In the genomic region with DNA sequence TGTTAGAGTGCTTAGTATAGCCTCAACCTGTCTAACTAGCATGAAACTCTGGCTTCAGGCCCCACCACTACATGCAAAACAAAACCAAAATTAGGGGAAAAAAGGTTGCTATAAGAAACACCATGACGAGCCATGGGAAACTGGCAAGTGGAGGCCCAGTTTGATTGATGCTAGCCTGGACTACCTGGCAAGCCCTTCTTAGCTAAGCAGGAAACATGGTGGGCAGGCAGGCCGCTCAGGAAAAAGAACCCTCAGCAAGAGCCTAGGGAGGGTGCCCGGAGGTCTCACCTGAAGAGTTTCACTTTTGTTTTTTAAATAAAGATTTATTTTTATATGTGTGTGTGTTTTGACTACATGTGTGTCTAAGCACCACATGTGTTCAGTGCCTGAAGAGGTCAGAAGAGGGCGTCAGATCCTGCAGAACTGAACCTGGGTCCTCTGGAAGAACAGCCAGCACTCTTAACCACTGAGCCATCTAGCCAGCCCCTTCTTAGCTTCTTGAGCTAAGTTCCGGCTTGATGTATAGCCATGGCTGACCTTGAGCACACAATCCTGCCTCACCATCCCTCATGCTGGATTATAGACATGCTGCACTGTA, we compare ENCODE assay signal across 36 mouse cellular contexts. TPM values are rescaled to one million over a fixed set of nuclear protein-coding genes. Genes with fewer than 3 reads are reported as not detected.
A peak's percentile ranks its signal among the peaks of the same experiment; 100 is the strongest.
DNase-seq lines count a peak whose midpoint lies in the region; ATAC-seq and TF ChIP-seq lines count a peak whose summit lies in the region.
"Had no signal": no experiment of that assay in that cellular context is flagged by ENCODE, and none has a peak within 500 bp of the region (broad histone marks: within the 10 kb centered on the region; RNA-seq: fewer than 3 reads in every experiment).

No protein-coding gene starts in this region.

- dilution Hi-C loops in CH12.LX (cut with MboI; ENCODE audit: extremely low pct_ligation_motif_present, extremely low pct_unique_long_range_greater_than_20kb, low sequenced_read_pairs) = no loop called here

- TF ChIP-seq EP300 in heart, adult 2 months (IDR thresholded peaks at IDR 0.05; ENCODE audit: insufficient read depth, low read depth, low read length) = no peak
- no peak for TF ChIP-seq EP300 in CH12.LX (IDR thresholded peaks at IDR 0.05; ENCODE audit: low read length)

- H3K79me2 ChIP-seq in heart, adult 2 months (replicated peaks; ENCODE audit: control insufficient read depth, insufficient read depth, low read length) = no peaks in the 10 kb centered on the region
- no peaks in the 10 kb centered on the region; the same call in none of the 2 replicates for H3K79me2 ChIP-seq in CH12.LX (replicated peaks; ENCODE audit: control insufficient read depth, extremely low read depth, insufficient read depth, poor library complexity, severe bottlenecking)

- TF ChIP-seq CTCF in heart, adult 2 months (IDR thresholded peaks at IDR 0.05) = 0 out of 2 replicates have a peak, but pooled peaks have one; percentile 12
- TF ChIP-seq CTCF in CH12.LX (conservative IDR thresholded peaks at IDR 0.05 in 1 of 2, IDR thresholded peaks at IDR 0.05 in 1 of 2; ENCODE audit: low read depth in 2 of 2, low read length in 2 of 2) = peak; percentile 9 to 57; a peak in 2 of 4 replicates

- no peaks in the 10 kb centered on the region for H3K4me1 ChIP-seq in heart, adult 2 months (ENCODE audit: control insufficient read depth, insufficient read depth, low read length)
- no peaks in the 10 kb centered on the region for H3K4me1 ChIP-seq in heart, embryonic 12.5 days (replicated peaks)
- peaks cover 14 to 60% of the 10 kb centered on the region in 2 experiments for H3K4me1 ChIP-seq in CH12.LX (ENCODE audit: control insufficient read depth in 1 of 2, insufficient read depth in 2 of 2)
- H3K4me1 ChIP-seq: embryonic facial prominence, embryonic 12.5 days; forebrain, embryonic 10.5 days; forebrain, embryonic 15.5 days; hindbrain, embryonic 10.5 days; hindbrain, embryonic 15.5 days; liver, embryonic 15.5 days; lung, embryonic 15.5 days; midbrain, embryonic 10.5 days; neural tube, embryonic 13.5 days had no signal

- no peak for DNase-seq in heart, adult 2 months
- peak; percentile 14 for DNase-seq in lung, postnatal 36 days
- no peak for DNase-seq in lung, postnatal 10 days
- peak; percentile 56 for DNase-seq in CH12.LX (ENCODE audit: extremely low read depth)
- DNase-seq in thymus, postnatal 36 days = no peak
- no peak for DNase-seq in right cerebral cortex, adult 2 months (ENCODE audit: low spot score in 2 of 2)
- DNase-seq: adrenal gland, adult 8-10 months; cerebellum, adult 8-10 months; cerebellum, postnatal 25 days; heart, postnatal 14 days; kidney, adult 2 months; kidney, postnatal 4 days; layer of hippocampus, adult 9-11 months; thymus, adult 18-20 months; thymus, postnatal 25 days had no signal

- no peaks in the 10 kb centered on the region for H3K36me3 ChIP-seq in heart, adult 2 months (ENCODE audit: control insufficient read depth, insufficient read depth, low read length)
- H3K36me3 ChIP-seq in heart, embryonic 12.5 days = peaks cover 45% of the 10 kb centered on the region
- H3K36me3 ChIP-seq in CH12.LX (replicated peaks in 1 of 2; ENCODE audit: control insufficient read depth in 1 of 2, insufficient read depth in 1 of 2, low read length in 1 of 2) = peaks cover 54 to 70% of the 10 kb centered on the region in 2 experiments

- in situ Hi-C loops in CH12.LX (cut with MboI; ENCODE audit: low pct_ligation_motif_present, low pct_unique_long_range_greater_than_20kb, low sequenced_read_pairs) = no loop called here

- H3K4me2 ChIP-seq in heart, embryonic 12.5 days = no peak overlapping the region
- H3K4me2 ChIP-seq in CH12.LX (ENCODE audit: insufficient read depth, low read depth, poor library complexity, severe bottlenecking) = peak overlapping the region; percentile 53; the same call in 1 of the 2 replicates
- H3K4me2 ChIP-seq: embryonic facial prominence, embryonic 12.5 days; forebrain, embryonic 15.5 days; hindbrain, embryonic 15.5 days; liver, embryonic 15.5 days; lung, embryonic 15.5 days; neural tube, embryonic 13.5 days had no signal

- TF ChIP-seq RAD21 in CH12.LX (IDR thresholded peaks at IDR 0.05; ENCODE audit: low read depth, low read length) = peak; percentile 55

- H3K27ac ChIP-seq in heart, adult 2 months = no peak overlapping the region
- no peak overlapping the region for H3K27ac ChIP-seq in heart, embryonic 12.5 days (ENCODE audit: poor library complexity, severe bottlenecking)
- H3K27ac ChIP-seq in CH12.LX (ENCODE audit: insufficient read depth, low read depth) = peak overlapping the region; percentile 75
- H3K27ac ChIP-seq: embryonic facial prominence, embryonic 12.5 days; forebrain, embryonic 10.5 days; forebrain, embryonic 15.5 days; hindbrain, embryonic 10.5 days; hindbrain, embryonic 15.5 days; kidney, postnatal 0 days; liver, embryonic 15.5 days; lung, embryonic 15.5 days; midbrain, embryonic 10.5 days; neural tube, embryonic 13.5 days had no signal

- H3K4me3 ChIP-seq in heart, adult 2 months = no peak overlapping the region
- H3K4me3 ChIP-seq in heart, embryonic 12.5 days = no peak overlapping the region
- H3K4me3 ChIP-seq in CH12.LX (replicated peaks in 1 of 3; ENCODE audit: low read depth in 2 of 3, low read length in 2 of 3, poor library complexity in 1 of 3) = no peak overlapping the region
- H3K4me3 ChIP-seq: embryonic facial prominence, embryonic 12.5 days; forebrain, embryonic 10.5 days; forebrain, embryonic 15.5 days; hindbrain, embryonic 10.5 days; hindbrain, embryonic 15.5 days; liver, embryonic 15.5 days; lung, embryonic 15.5 days; midbrain, embryonic 10.5 days; neural tube, embryonic 13.5 days had no signal

- intact Hi-C loops in heart, adult 2 months (cut with DNase I) = no loop called here

- H3K9me3 ChIP-seq in heart, embryonic 12.5 days (replicated peaks) = no peaks in the 10 kb centered on the region
- H3K9me3 ChIP-seq in CH12.LX (replicated peaks; ENCODE audit: low read length) = no peaks in the 10 kb centered on the region
- H3K9me3 ChIP-seq: embryonic facial prominence, embryonic 12.5 days; forebrain, embryonic 10.5 days; forebrain, embryonic 15.5 days; hindbrain, embryonic 10.5 days; hindbrain, embryonic 15.5 days; liver, embryonic 15.5 days; lung, embryonic 15.5 days; midbrain, embryonic 10.5 days; neural tube, embryonic 13.5 days had no signal

- H3K27me3 ChIP-seq in heart, adult 2 months (ENCODE audit: control insufficient read depth, insufficient read depth, low read length) = no peaks in the 10 kb centered on the region
- H3K27me3 ChIP-seq in heart, embryonic 12.5 days (replicated peaks) = no peaks in the 10 kb centered on the region
- H3K27me3 ChIP-seq in CH12.LX (replicated peaks) = no peaks in the 10 kb centered on the region
- H3K27me3 ChIP-seq: embryonic facial prominence, embryonic 12.5 days; forebrain, embryonic 15.5 days; hindbrain, embryonic 15.5 days; liver, embryonic 15.5 days; lung, embryonic 15.5 days; neural tube, embryonic 13.5 days had no signal

- no peak overlapping the region for H3K9ac ChIP-seq in heart, adult 2 months (ENCODE audit: low read depth, low read length)
- H3K9ac ChIP-seq in heart, embryonic 12.5 days = no peak overlapping the region
- H3K9ac ChIP-seq in CH12.LX (ENCODE audit: insufficient read depth, low read depth) = no peak overlapping the region; the same call in 1 of the 2 replicates
- H3K9ac ChIP-seq: embryonic facial prominence, embryonic 12.5 days; forebrain, embryonic 15.5 days; hindbrain, embryonic 15.5 days; liver, embryonic 15.5 days; lung, embryonic 15.5 days; neural tube, embryonic 13.5 days had no signal

- WGBS in heart, adult 2 months = 91% methylated on average over 5 of the region's 5 CpGs
- WGBS in heart, embryonic 12.5 days = 79% methylated on average over 5 of the region's 5 CpGs

- ATAC-seq in heart, embryonic 12.5 days (ENCODE audit: insufficient number of reproducible peaks, low FRiP score) = no peak
- ATAC-seq: forebrain, embryonic 15.5 days; inflammation-experienced regulatory T-cells, adult 6 months; midbrain, embryonic 16.5 days had no signal

- no peak for TF ChIP-seq POLR2A in heart, adult 2 months (IDR thresholded peaks at IDR 0.05; ENCODE audit: insufficient read depth, low read depth, low read length)
- no peak for TF ChIP-seq POLR2A in CH12.LX (IDR thresholded peaks at IDR 0.05; ENCODE audit: low read depth, low read length)

TF ChIP-seq in CH12.LX, 34 proteins besides CTCF, POLR2A, EP300 and RAD21 (continues in another document):
- TF ChIP-seq MXI1 (IDR thresholded peaks at IDR 0.05; ENCODE audit: low read depth, low read length) (no peak), KAT2A (IDR thresholded peaks at IDR 0.05; ENCODE audit: insufficient replicate concordance, low read length) (no peak), CHD1 (IDR thresholded peaks at IDR 0.05; ENCODE audit: low read depth, low read length) (0 out of 2 replicates have a peak, but pooled peaks have one; percentile 60), NRF1 (IDR thresholded peaks at IDR 0.05; ENCODE audit: low read depth, low read length) (no peak), BHLHE40 (IDR thresholded peaks at IDR 0.05; ENCODE audit: low read depth, low read length) (no peak), SIN3A (IDR thresholded peaks at IDR 0.05; ENCODE audit: low read length) (no peak)

RNA-seq across cellular contexts. Expression of gene Kcns1, which starts 47.6 kb away (rescaled TPM):
- not detected for total RNA-seq in heart, adult 2 months (2021)
- polyA plus RNA-seq in heart, adult 2 months (2012; rRNA removed) = 0.12 and 0.18 TPM in 2 replicates
- 0.15 and 0.18 TPM in 2 replicates for polyA plus RNA-seq in heart, embryonic 12.5 days (2016; fragmentation: Nextera tagmentation; extraction: Ambion mirVana)
- total RNA-seq in CH12.LX (2012; rRNA removed) (0.34 and 0.42 TPM in 2 replicates), CH12.LX (2014; rRNA removed) (not detected in 2 replicates)
- 0.11 TPM in 1 of 2 replicates, not detected in the other for polyA plus RNA-seq in CH12.LX (2012; ENCODE audit: insufficient read length, low read depth)
- total RNA-seq: heart, postnatal 14 days; liver, adult 2 months had no signal
- polyA plus RNA-seq: forebrain, embryonic 10.5 days; hindbrain, embryonic 10.5 days; inflammation-experienced regulatory T-cells, adult 6 months; liver, adult 2 months; liver, embryonic 15.5 days; lung, embryonic 15.5 days; midbrain, embryonic 10.5 days had no signal

RNA-seq across cellular contexts. Expression of gene Tomm34, which starts 52.3 kb away (rescaled TPM):
- total RNA-seq in heart, adult 2 months (2021) = 10 to 100 TPM; 18.5 to 22.9 TPM
- polyA plus RNA-seq in heart, adult 2 months (2012; rRNA removed) = 24.7 and 28.7 TPM in 2 replicates
- polyA plus RNA-seq in heart, embryonic 12.5 days (2016; fragmentation: Nextera tagmentation; extraction: Ambion mirVana) = 55.7 and 56.6 TPM in 2 replicates
- 26.8 and 30.0 TPM in 2 replicates for total RNA-seq in CH12.LX (2012; rRNA removed)
- 25.6 and 26.5 TPM in 2 replicates for total RNA-seq in CH12.LX (2014; rRNA removed)
- 38.3 and 40.7 TPM in 2 replicates for polyA plus RNA-seq in CH12.LX (2012; ENCODE audit: insufficient read length, low read depth)

RNA-seq across cellular contexts. Expression of gene Stk4, which starts 53.1 kb away (rescaled TPM):
- total RNA-seq in heart, adult 2 months (2021) = 10 to 100 TPM; 14.3 to 14.7 TPM
- 6.4 and 10.7 TPM in 2 replicates for polyA plus RNA-seq in heart, adult 2 months (2012; rRNA removed)
- 22.1 and 23.4 TPM in 2 replicates for polyA plus RNA-seq in heart, embryonic 12.5 days (2016; fragmentation: Nextera tagmentation; extraction: Ambion mirVana)
- total RNA-seq in CH12.LX (2012; rRNA removed) (53.1 and 64.4 TPM in 2 replicates), CH12.LX (2014; rRNA removed) (50.9 and 51.4 TPM in 2 replicates)
- polyA plus RNA-seq in CH12.LX (2012; ENCODE audit: insufficient read length, low read depth) = 77.5 and 78.3 TPM in 2 replicates

RNA-seq across cellular contexts. Expression of gene Wfdc5, which starts 59.3 kb away (rescaled TPM):
- total RNA-seq in heart, adult 2 months (2021) = not detected
- not detected in 2 replicates for polyA plus RNA-seq in heart, adult 2 months (2012; rRNA removed)
- polyA plus RNA-seq in heart, embryonic 12.5 days (2016; fragmentation: Nextera tagmentation; extraction: Ambion mirVana) = not detected in 2 replicates
- not detected in 2 replicates for total RNA-seq in CH12.LX (2012; rRNA removed)
- not detected in 2 replicates for total RNA-seq in CH12.LX (2014; rRNA removed)
- polyA plus RNA-seq in CH12.LX (2012; ENCODE audit: insufficient read length, low read depth) = not detected in 2 replicates
- total RNA-seq: adrenal gland, adult 8-10 months; ES-E14; gastrocnemius, postnatal 4 days; heart, adult 8-10 months; heart, postnatal 14 days; left cerebral cortex, postnatal 14 days; liver, adult 2 months had no signal
- polyA plus RNA-seq: embryonic facial prominence, embryonic 12.5 days; forebrain, embryonic 10.5 days; forebrain, embryonic 15.5 days; frontal cortex, adult 2 months; heart, embryonic 14.5 days; hindbrain, embryonic 10.5 days; hindbrain, embryonic 15.5 days; inflammation-experienced regulatory T-cells, adult 6 months; kidney, adult 2 months; kidney, postnatal 0 days; limb, embryonic 11.5 days; liver, adult 2 months; liver, embryonic 15.5 days; lung, embryonic 15.5 days; midbrain, embryonic 10.5 days; midbrain, embryonic 16.5 days; neural tube, embryonic 13.5 days had no signal

Comparison
In these comparisons a context has a peak if more than half of its experiments do, and no peak if none do; other contexts are left out.
1. DNase-seq: peak in lung, postnatal 36 days (single experiment) and CH12.LX (single experiment); none in heart, adult 2 months (0 of 2), lung, postnatal 10 days (single experiment), thymus, postnatal 36 days (0 of 2) and right cerebral cortex, adult 2 months (0 of 2).